Mouse (Mus musculus): Measurements from ENCODE around the gene Sipa1l1. TPM values are rescaled to one million over a fixed set of nuclear protein-coding genes. Genes with fewer than 3 reads are reported as not detected.

Gene Sipa1l1
- polyA plus RNA-seq, 2 experiments = 2.6 to 2.7 TPM

GRCm38 (mm10) chr12:82166101-82166571, 3.0 kb upstream of the Sipa1l1 start:
- Histone ChIP-seq H3K9me3 (ENCODE audit: control insufficient read depth, low read length) (no peaks in the 10 kb centered on the region), H3K36me3 (replicated peaks; ENCODE audit: control insufficient read depth, insufficient read depth, low read depth) (no peaks in the 10 kb centered on the region), H3K9ac (replicated peaks) (no peak overlapping the region), H3K4me2 (ENCODE audit: low read depth) (no peak overlapping the region), H3K4me1 (replicated peaks; ENCODE audit: control insufficient read depth in 2 of 2, insufficient read depth in 2 of 2, low read length in 1 of 2) (peaks cover 2 to 12% of the 10 kb centered on the region in 2 experiments; a peak in 2 of 4 replicates), H3K27ac (no peak overlapping the region), H3K27me3 (ENCODE audit: control insufficient read depth, insufficient read depth, low read length) (no peaks in the 10 kb centered on the region; the same call in 1 of the 2 replicates), H3K4me3 (ENCODE audit: insufficient read depth in 1 of 2, low read depth in 2 of 2, low read length in 2 of 2) (no peak overlapping the region)
- TF ChIP-seq EP300 (IDR thresholded peaks at IDR 0.05; ENCODE audit: low read depth) (no peak), CTCF (IDR thresholded peaks at IDR 0.05; ENCODE audit: low read depth) (no peak)
- WGBS (ENCODE audit: insufficient replicate concordance) = 22% methylated on average over 14 of the region's 14 CpGs
- no peak for ATAC-seq (ENCODE audit: insufficient read depth)
- no peak for DNase-seq (ENCODE audit: low read depth in 3 of 3, low spot score in 3 of 3)

GRCm38 (mm10) chr12:82169571-82170431, 681 bp downstream of the Sipa1l1 start:
- H3K4me3 ChIP-seq (ENCODE audit: insufficient read depth in 1 of 2, low read depth in 2 of 2, low read length in 2 of 2) = peak overlapping the region; percentile 82 to 93
- H3K4me1 ChIP-seq (replicated peaks; ENCODE audit: control insufficient read depth in 2 of 2, insufficient read depth in 2 of 2, low read length in 1 of 2) = peaks cover 2 to 20% of the 10 kb centered on the region in 2 experiments; a peak in 2 of 4 replicates
- H3K27me3 ChIP-seq (ENCODE audit: control insufficient read depth, insufficient read depth, low read length) = no peaks in the 10 kb centered on the region; the same call in 1 of the 2 replicates
- TF ChIP-seq CTCF (IDR thresholded peaks at IDR 0.05; ENCODE audit: low read depth) = no peak
- no peak for TF ChIP-seq EP300 (IDR thresholded peaks at IDR 0.05; ENCODE audit: low read depth)
- ATAC-seq (ENCODE audit: insufficient read depth) (peak; percentile 67), DNase-seq (ENCODE audit: low read depth in 3 of 3, low spot score in 3 of 3) (peak in 2 of 3 experiments; percentile 27 to 29)
- H3K9ac ChIP-seq (replicated peaks) = peak overlapping the region; percentile 67
- H3K9me3 ChIP-seq (ENCODE audit: control insufficient read depth, low read length) = no peaks in the 10 kb centered on the region
- H3K36me3 ChIP-seq (replicated peaks; ENCODE audit: control insufficient read depth, insufficient read depth, low read depth) = no peaks in the 10 kb centered on the region
- peak overlapping the region; percentile 84 for H3K4me2 ChIP-seq (ENCODE audit: low read depth)
- under 1% methylated on average over 71 of the region's 109 CpGs for WGBS (ENCODE audit: insufficient replicate concordance)
- no peak overlapping the region for H3K27ac ChIP-seq

DNA sequence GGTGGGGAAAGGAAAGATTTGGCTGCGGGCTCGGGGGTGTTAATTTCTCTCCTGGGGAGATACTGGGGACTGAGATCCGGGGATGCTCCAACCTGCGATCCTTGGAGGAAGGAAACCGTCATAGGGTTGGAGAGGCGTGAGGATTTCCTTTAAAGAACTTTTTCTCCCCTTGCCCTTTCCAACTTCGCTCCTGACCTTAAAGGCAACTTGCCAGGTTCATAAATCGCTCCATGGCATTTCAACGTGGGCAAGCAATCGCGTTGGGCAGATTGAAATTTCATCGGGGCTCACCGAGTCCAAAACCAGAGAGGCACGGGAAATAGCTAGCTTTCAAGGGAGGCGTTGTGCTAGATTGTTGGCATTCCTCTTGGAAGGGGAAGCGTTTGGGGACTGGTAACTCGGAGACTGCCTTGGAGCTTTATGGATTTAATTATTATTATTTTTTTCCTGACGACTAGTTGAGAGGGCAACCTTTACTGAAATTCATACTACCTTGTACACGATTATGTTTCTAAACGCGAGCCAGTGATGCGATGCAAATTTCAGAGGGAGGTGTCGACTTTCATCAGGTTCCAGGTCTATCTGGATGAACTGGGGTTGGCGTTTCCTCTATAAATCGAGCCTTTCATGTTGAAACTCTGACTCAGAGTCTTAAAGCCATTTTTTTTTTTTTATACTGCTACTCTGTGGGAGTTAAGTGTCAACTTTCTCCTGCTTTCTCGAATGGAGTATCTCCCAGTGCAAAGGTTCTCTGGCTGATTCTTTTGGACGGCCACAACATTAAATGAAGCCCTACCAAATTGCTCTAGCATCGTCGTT, 1.6 kb downstream of the Sipa1l1 start:
- Histone ChIP-seq H3K36me3 (replicated peaks; ENCODE audit: control insufficient read depth, insufficient read depth, low read depth) (no peaks in the 10 kb centered on the region), H3K4me1 (replicated peaks; ENCODE audit: control insufficient read depth in 2 of 2, insufficient read depth in 2 of 2, low read length in 1 of 2) (peaks cover 2 to 21% of the 10 kb centered on the region in 2 experiments; a peak in 2 of 4 replicates), H3K9me3 (ENCODE audit: control insufficient read depth, low read length) (no peaks in the 10 kb centered on the region), H3K27ac (no peak overlapping the region), H3K4me2 (ENCODE audit: low read depth) (peak overlapping the region; percentile 84), H3K27me3 (ENCODE audit: control insufficient read depth, insufficient read depth, low read length) (no peaks in the 10 kb centered on the region; the same call in 1 of the 2 replicates), H3K9ac (replicated peaks) (no peak overlapping the region), H3K4me3 (ENCODE audit: insufficient read depth in 1 of 2, low read depth in 2 of 2, low read length in 2 of 2) (peak overlapping the region; percentile 82 to 93)
- TF ChIP-seq EP300 (IDR thresholded peaks at IDR 0.05; ENCODE audit: low read depth) (no peak), CTCF (IDR thresholded peaks at IDR 0.05; ENCODE audit: low read depth) (no peak)
- 3% methylated on average over 29 of the region's 29 CpGs for WGBS (ENCODE audit: insufficient replicate concordance)
- ATAC-seq (ENCODE audit: insufficient read depth) (no peak), DNase-seq (ENCODE audit: low read depth in 3 of 3, low spot score in 3 of 3) (no peak)

DNA sequence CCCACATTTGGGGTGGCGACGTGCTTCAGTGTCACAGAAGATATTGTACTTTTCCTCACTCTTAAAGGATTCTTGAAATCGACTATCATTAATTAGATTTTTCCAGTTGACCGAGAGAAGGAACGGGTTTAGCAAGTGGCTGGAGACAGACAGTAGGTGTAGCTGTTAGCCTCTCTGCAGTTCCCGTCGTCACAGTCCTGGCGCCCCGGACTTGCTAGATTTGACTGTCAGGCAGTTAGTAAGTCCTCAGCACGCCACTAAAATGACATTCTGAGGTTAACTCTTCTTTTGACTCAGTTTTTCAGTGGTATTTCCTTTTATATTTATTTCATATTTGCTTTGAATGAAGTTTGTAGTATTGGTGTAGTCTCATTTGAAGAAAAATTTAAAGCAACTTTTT, 2.5 kb downstream of the Sipa1l1 start:
- no peaks in the 10 kb centered on the region for H3K9me3 ChIP-seq (ENCODE audit: control insufficient read depth, low read length)
- no peaks in the 10 kb centered on the region; the same call in 1 of the 2 replicates for H3K27me3 ChIP-seq (ENCODE audit: control insufficient read depth, insufficient read depth, low read length)
- no peak overlapping the region for H3K9ac ChIP-seq (replicated peaks)
- H3K4me3 ChIP-seq (ENCODE audit: insufficient read depth in 1 of 2, low read depth in 2 of 2, low read length in 2 of 2) = no peak overlapping the region
- TF ChIP-seq CTCF (IDR thresholded peaks at IDR 0.05; ENCODE audit: low read depth) (peak; percentile 49), EP300 (IDR thresholded peaks at IDR 0.05; ENCODE audit: low read depth) (no peak)
- no peaks in the 10 kb centered on the region for H3K36me3 ChIP-seq (replicated peaks; ENCODE audit: control insufficient read depth, insufficient read depth, low read depth)
- WGBS (ENCODE audit: insufficient replicate concordance) = 19% methylated on average over 10 of the region's 10 CpGs
- ATAC-seq (ENCODE audit: insufficient read depth) (no peak), DNase-seq (ENCODE audit: low read depth in 3 of 3, low spot score in 3 of 3) (no peak)
- H3K27ac ChIP-seq = no peak overlapping the region
- peak overlapping the region; percentile 84; the same call in 1 of the 2 replicates for H3K4me2 ChIP-seq (ENCODE audit: low read depth)
- H3K4me1 ChIP-seq (replicated peaks; ENCODE audit: control insufficient read depth in 2 of 2, insufficient read depth in 2 of 2, low read length in 1 of 2) = peaks cover 2 to 22% of the 10 kb centered on the region in 2 experiments; a peak in 2 of 4 replicates
